Mouse (Mus musculus) embryonic fibroblast, embryonic 13.5 days (primary cell): ENCODE results near the gene Wdr59.

Experiments used
- CTCF ChIP-seq: IDR thresholded peaks from 2 replicates; pipeline ENCODE4 v1.5.1; 2011; ENCODE audit warnings: mild to moderate bottlenecking, control low read depth, low read length, moderate library complexity, borderline replicate concordance; ENCODE audit not compliant: insufficient read depth
- POLR2A ChIP-seq: IDR thresholded peaks from 2 replicates; pipeline ENCODE4 v1.6.1; 2011; ENCODE audit warnings: low read depth, mild to moderate bottlenecking, control low read depth, low read length, moderate library complexity

- TF ChIP-seq CTCF, result no peak
- no peak for TF ChIP-seq POLR2A
Measured at GRCm38 (mm10) chr8:111417222-111417621, 104.7 kb downstream of the Wdr59 start.
